Mouse (Mus musculus): ENCODE measurements around the gene Inf2.

DNA sequence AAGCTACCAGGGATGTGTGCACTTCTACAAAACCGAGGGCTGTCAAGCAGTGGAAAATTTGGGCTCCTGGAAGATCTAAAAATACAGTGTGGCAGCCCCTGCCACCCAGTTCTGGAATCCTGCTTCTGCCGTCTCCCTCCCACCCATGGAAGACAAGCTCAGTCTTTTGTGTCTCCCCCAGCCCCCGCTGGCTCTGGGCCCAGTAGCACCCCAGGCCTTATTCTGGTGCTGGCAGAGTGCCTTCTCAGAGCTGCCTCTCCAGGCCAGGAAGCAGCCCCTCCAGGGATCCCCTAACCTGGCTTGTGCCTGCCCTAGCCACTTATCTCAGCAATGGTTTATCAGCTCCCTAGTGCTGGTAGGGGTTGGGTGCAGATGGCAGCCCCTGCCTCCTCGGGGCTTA is 6.4 kb downstream of the Inf2 start:
- no peak for TF ChIP-seq POLR2A (IDR thresholded peaks at IDR 0.05; ENCODE audit: insufficient read depth, low read length)
- no peak for TF ChIP-seq CTCF (IDR thresholded peaks at IDR 0.05; ENCODE audit: low read depth, low read length)
- no peak for TF ChIP-seq EP300 (IDR thresholded peaks at IDR 0.05; ENCODE audit: insufficient read depth, low read depth, low read length)
